Mouse (Mus musculus) kidney, postnatal 0 days (tissue): Measurements from ENCODE around the gene Syt9. TPM values are rescaled to one million over a fixed set of nuclear protein-coding genes. Genes with fewer than 3 reads are reported as not detected.

ENCODE experiments used
- ATAC-seq: fragments of 200-750 bp; cut with Nextera tagmentation; replicated peaks from 2 replicates; pipeline ENCODE4 v1.8.0; 2017; ENCODE audit warnings: low read depth, moderate number of reproducible peaks, moderate TSS enrichment, moderate library complexity; ENCODE audit not compliant: low FRiP score
- DNase-seq: peaks from one replicate; pipeline ENCODE4 v3.0.0-alpha.2; 2016; ENCODE audit warnings: low spot score
- H3K27ac ChIP-seq: fragments of 300-500 bp; sonication (generic); 2 replicates; pipeline ENCODE4 v1.5.1; 2014; ENCODE audit warnings: mild to moderate bottlenecking
- H3K27me3 ChIP-seq: fragments of 300-500 bp; sonication (generic); 2 replicates; pipeline ENCODE4 v1.6.1; 2014; ENCODE audit warnings: low read length, mixed read lengths; ENCODE audit not compliant: insufficient read depth
- H3K36me3 ChIP-seq: fragments of 300-500 bp; sonication (generic); 2 replicates; pipeline ENCODE4 v1.6.1; 2014; ENCODE audit warnings: low read length, mixed read lengths; ENCODE audit not compliant: insufficient read depth
- H3K4me1 ChIP-seq: fragments of 300-500 bp; sonication (generic); replicated peaks from 2 replicates; pipeline ENCODE4 v1.6.1; 2014; ENCODE audit warnings: antibody characterized with exemption, low read length, mixed read lengths; ENCODE audit not compliant: insufficient read depth
- H3K4me2 ChIP-seq: fragments of 300-500 bp; sonication (generic); 2 replicates; pipeline ENCODE4 v1.6.1; 2014; ENCODE audit warnings: mild to moderate bottlenecking, low read length, moderate library complexity, mixed read lengths
- H3K4me3 ChIP-seq: fragments of 300-500 bp; sonication (generic); replicated peaks from 2 replicates; pipeline ENCODE4 v1.5.1; 2014; ENCODE audit warnings: low read depth, low read length
- H3K9ac ChIP-seq: fragments of 300-500 bp; sonication (generic); 2 replicates; pipeline ENCODE4 v1.6.1; 2014; ENCODE audit warnings: low read depth, low read length
- H3K9me3 ChIP-seq: fragments of 300-500 bp; sonication (generic); replicated peaks from 2 replicates; pipeline ENCODE4 v1.6.1; 2016; ENCODE audit warnings: low read length, inconsistent platforms, mixed read lengths
- CTCF ChIP-seq: IDR thresholded peaks from 2 replicates; pipeline ENCODE4 v1.5.1; 2016; ENCODE audit warnings: antibody characterized with exemption, low read depth, mild to moderate bottlenecking, moderate library complexity
- WGBS: fragments of 180-500 bp; shearing (Covaris S2); extraction: QIAGEN DNeasy Blood & Tissue Kit; methylation state at CpG from one replicate; pipeline ENCODE4 v1.1.7; 2014; 5-methylcytosine and 5-hydroxymethylcytosine counted together
- polyA plus RNA-seq: library from polyadenylated mRNA; unstranded; fragments of >200 nt; fragmentation: Nextera tagmentation; extraction: Ambion mirVana; gene quantifications from 2 replicates; pipeline ENCODE4 v1.2.1, GENCODE M21; 2015

Gene Syt9
- polyA plus RNA-seq, 1 experiment from 2014 or later = 3.2 TPM

DNA sequence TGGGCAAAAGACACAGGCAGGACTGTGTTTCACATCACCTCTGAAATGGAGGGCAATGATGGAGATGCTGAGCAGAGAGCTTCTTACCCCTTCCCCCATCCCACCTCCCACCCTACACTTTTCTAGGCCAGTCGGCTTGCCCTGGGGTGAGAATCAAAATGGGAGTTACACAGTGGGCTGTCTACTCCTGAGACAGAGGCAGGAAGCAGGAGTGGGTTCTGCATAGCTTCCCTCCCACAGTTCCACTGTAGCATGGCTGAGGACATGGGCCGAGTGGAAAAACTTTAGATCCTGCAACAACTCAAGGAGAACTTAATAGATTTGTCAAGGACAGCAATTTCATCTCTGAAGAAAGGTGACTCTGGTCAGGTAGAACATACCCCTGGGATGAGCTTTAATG, 84.1 kb downstream of the Syt9 start:
- no peaks in the 10 kb centered on the region for H3K27me3 ChIP-seq
- H3K4me1 ChIP-seq = 0 out of 2 replicates have a peak, but pooled peaks cover 5% of the 10 kb centered on the region
- ATAC-seq (no peak), DNase-seq (no peak)
- H3K9ac ChIP-seq = no peak overlapping the region
- peak overlapping the region; percentile 62; the same call in 1 of the 2 replicates for H3K27ac ChIP-seq
- H3K4me2 ChIP-seq = no peak overlapping the region
- no peaks in the 10 kb centered on the region for H3K36me3 ChIP-seq
- 14% methylated on average over 2 of the region's 2 CpGs for WGBS
- H3K9me3 ChIP-seq = no peaks in the 10 kb centered on the region
- TF ChIP-seq CTCF = no peak
- no peak overlapping the region for H3K4me3 ChIP-seq

DNA sequence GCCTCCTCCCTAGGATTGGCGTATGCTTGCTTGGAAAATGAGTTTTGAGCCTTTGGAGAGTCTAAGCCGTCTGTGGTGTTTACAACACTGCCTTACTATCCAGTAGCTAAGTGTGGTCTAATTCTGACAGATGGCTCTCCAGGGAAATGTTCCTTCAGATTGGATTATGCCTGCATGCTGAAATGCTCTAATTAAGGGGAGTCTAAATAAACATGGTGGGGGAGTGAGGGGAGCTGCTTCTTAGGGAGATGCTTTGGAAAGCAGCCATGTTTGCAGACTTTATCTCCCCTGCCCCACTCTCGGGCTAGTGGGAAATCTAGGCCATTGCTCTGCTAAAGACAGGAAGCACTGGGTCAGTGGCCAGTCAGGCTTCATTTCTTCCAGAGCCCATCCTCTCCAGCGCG, 84.6 kb downstream of the Syt9 start:
- WGBS = 20% methylated on average over 5 of the region's 5 CpGs
- Histone ChIP-seq H3K27me3 (no peaks in the 10 kb centered on the region), H3K27ac (peak overlapping the region; percentile 62; the same call in 1 of the 2 replicates), H3K4me1 (0 out of 2 replicates have a peak, but pooled peaks cover 5% of the 10 kb centered on the region), H3K4me2 (no peak overlapping the region), H3K9me3 (no peaks in the 10 kb centered on the region), H3K36me3 (no peaks in the 10 kb centered on the region), H3K9ac (no peak overlapping the region), H3K4me3 (no peak overlapping the region)
- no peak for TF ChIP-seq CTCF
- peak; percentile 78 for DNase-seq
- peak; percentile 61; the same call in 1 of the 2 replicates for ATAC-seq

DNA sequence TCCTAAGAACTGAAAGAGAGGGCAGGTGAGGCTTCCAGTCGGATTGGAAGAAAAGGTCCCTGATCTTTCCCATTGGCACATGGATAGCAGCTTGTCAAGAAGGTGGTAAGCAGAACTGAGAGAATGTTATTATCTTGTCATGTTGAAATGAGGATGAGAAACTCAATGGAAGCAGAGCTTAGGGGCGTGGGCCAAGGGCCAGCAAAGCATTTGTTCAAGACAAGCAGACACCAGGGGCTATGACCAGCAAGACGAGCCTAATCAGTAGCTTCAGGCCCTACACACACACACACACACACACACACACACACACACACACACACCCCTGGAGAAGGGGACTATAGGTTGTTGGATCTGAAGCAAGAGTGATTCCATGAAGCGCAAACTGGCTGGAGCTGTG, 90.6 kb downstream of the Syt9 start:
- Histone ChIP-seq H3K27ac (no peak overlapping the region), H3K27me3 (no peaks in the 10 kb centered on the region), H3K9ac (no peak overlapping the region), H3K4me1 (no peaks in the 10 kb centered on the region), H3K4me3 (no peak overlapping the region), H3K4me2 (no peak overlapping the region), H3K9me3 (no peaks in the 10 kb centered on the region), H3K36me3 (no peaks in the 10 kb centered on the region)
- DNase-seq = no peak
- no peak for TF ChIP-seq CTCF
- WGBS = 88% methylated on average over 4 of the region's 4 CpGs
- no peak for ATAC-seq

- no peaks in the 10 kb centered on the region for H3K4me1 ChIP-seq
- H3K27ac ChIP-seq = no peak overlapping the region
- no peaks in the 10 kb centered on the region for H3K36me3 ChIP-seq
- H3K4me2 ChIP-seq = no peak overlapping the region
- no peak for TF ChIP-seq CTCF
- no peak overlapping the region for H3K9ac ChIP-seq
- 52% methylated on average over 1 of the region's 1 CpGs for WGBS
- no peak for DNase-seq
- no peaks in the 10 kb centered on the region for H3K27me3 ChIP-seq
- ATAC-seq = no peak
- H3K9me3 ChIP-seq = no peaks in the 10 kb centered on the region
- no peak overlapping the region for H3K4me3 ChIP-seq
Measured at GRCm38 (mm10) chr7:107461699-107462440, 91.3 kb downstream of the Syt9 start.

DNA sequence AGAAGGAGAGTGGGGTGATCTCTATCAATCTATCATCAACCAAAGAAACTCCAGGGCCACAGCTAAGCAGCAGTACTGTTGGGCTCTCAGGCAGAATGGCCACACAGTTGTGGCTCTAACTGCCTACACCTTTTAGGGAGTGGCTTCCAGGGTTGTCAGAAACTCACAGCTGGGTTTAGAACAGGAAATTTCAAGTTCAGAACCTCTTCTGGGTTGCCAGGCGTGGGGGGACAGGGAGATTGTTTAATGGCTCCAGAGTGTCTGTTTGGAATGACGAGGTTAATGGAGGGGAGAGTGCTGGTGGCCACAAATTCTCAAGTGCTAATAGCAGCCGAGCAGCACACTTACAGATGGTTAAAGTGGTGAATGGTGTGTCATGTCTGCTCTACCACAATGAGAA, 92.4 kb downstream of the Syt9 start:
- no peaks in the 10 kb centered on the region for H3K4me1 ChIP-seq
- H3K4me2 ChIP-seq = no peak overlapping the region
- no peak for TF ChIP-seq CTCF
- WGBS = 4% methylated on average over 3 of the region's 3 CpGs
- H3K9me3 ChIP-seq = no peaks in the 10 kb centered on the region
- no peak overlapping the region for H3K9ac ChIP-seq
- H3K27me3 ChIP-seq = no peaks in the 10 kb centered on the region
- no peaks in the 10 kb centered on the region for H3K36me3 ChIP-seq
- DNase-seq = peak; percentile 60
- peak; percentile 59 for ATAC-seq
- no peak overlapping the region for H3K4me3 ChIP-seq
- no peak overlapping the region for H3K27ac ChIP-seq

- 59% methylated on average over 3 of the region's 3 CpGs for WGBS
- ATAC-seq = no peak
- H3K27ac ChIP-seq = no peak overlapping the region
Measured at GRCm38 (mm10) chr7:107465081-107465480, 94.6 kb downstream of the Syt9 start.

More at GRCm38 (mm10) chr7:107465081-107465480, 94.6 kb downstream of the Syt9 start:
- H3K27me3 ChIP-seq = no peaks in the 10 kb centered on the region
- H3K9ac ChIP-seq = no peak overlapping the region
- no peaks in the 10 kb centered on the region for H3K9me3 ChIP-seq
- H3K4me3 ChIP-seq = no peak overlapping the region
- no peaks in the 10 kb centered on the region for H3K4me1 ChIP-seq
- no peaks in the 10 kb centered on the region for H3K36me3 ChIP-seq
- no peak for TF ChIP-seq CTCF
- no peak overlapping the region for H3K4me2 ChIP-seq
- no peak for DNase-seq
